Mouse (Mus musculus) kidney, adult 8-10 months (tissue): Measurements from ENCODE around the gene Atp8a2.

Experiments used
- DNase-seq, 2 experiments: peaks; one replicate each; pipeline ENCODE4 v3.0.0; 2022

The Atp8a2 gene

DNA sequence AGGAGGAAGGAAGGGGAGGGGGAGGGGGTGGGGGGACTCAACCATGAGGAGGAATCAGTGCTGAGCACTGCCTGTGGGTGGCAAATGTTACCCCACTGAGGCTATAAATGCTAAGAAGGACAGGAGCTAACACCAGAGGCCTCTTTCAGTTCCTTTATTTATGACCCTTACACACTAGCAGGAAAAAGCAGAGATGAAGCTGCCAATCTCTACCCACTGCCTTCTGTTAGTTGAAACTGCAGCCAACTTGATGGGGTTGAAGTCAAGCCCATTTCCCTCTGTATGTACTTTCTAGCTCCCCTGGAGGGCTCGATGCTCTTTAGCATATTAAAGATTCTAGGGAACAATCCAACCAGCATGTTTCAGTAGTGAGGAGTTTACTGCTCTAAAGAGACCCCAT lies 303.0 kb downstream of the Atp8a2 start:
- no peak for DNase-seq

DNA sequence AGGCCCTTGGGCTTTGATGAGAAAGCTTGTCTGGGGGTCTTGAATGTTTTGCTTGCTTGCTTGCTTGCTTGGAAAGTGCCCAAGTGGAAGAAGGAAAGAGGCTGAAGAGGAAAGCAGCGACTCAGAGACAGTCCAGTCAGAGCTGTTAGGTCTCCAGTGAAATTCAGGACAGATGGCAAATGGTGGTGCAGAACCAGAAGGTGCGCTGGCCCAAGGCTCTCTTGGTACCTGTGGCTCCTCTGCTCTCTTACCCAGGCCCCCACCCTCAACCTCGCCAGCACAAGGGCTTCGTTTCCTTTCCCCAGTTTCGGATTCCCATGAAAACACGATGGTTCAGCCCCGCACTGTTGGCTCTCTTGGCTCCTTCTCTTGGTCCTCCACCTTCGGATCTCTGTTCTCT lies 304.9 kb downstream of the Atp8a2 start:
- no peak for DNase-seq

DNA sequence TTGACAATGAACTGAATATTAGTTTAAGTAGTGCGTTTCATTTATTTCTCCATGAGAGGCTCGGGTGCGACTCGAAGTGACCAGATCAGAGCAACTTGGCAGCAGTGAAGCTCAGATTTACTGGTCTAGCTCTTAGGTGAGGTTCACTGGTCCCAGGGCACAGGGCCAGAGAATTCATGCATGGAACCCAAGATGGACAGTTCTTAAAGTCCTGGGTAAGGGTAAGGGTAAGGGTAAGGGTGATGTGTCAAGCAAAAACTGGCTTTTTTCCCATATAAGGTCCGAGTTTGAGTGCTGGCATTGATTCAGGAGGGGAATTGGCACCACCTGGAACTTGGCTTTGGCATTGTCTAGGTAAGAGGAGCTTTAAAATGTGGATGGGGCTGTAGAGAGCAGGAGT lies 305.5 kb downstream of the Atp8a2 start:
- DNase-seq: peak; percentile 17 to 58

DNA sequence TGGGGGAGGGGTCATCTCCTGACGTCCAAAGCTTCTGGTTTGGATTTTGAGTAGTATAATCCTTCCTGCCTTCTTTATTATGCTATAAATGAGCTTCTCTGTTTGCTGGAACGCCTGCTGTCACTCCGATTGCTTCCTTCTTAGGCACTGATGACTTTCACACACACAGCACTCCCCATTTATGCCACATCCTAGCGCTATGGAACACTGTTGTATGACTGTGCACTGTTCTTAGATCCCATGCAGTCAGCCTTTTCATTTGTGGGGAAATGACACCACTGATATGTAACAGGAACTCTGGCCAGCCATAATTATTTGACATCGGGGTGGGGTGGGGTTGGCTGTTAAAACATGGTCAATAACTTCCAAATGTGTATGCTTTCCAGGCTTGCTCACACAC lies 306.2 kb downstream of the Atp8a2 start:
- DNase-seq: no peak

DNA sequence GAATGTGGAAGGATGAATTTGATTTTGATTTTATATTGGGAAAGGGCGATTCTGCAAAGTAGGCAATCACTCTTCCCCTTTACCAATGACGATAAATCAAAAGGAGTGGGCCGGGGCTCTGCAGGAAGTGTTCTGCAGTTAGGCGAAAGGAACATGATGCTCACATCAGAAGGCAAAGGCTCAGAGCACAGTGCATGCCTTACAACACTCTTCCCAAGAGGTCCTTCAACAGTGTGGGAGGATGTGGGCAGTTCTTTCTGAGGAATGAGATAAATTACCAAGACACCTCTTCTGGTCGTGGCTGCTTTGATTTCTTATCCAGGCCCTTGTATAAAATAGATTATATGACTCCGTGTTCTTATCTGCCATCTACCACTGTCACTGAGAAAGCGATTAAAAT lies 306.9 kb downstream of the Atp8a2 start:
- no peak for DNase-seq

DNA sequence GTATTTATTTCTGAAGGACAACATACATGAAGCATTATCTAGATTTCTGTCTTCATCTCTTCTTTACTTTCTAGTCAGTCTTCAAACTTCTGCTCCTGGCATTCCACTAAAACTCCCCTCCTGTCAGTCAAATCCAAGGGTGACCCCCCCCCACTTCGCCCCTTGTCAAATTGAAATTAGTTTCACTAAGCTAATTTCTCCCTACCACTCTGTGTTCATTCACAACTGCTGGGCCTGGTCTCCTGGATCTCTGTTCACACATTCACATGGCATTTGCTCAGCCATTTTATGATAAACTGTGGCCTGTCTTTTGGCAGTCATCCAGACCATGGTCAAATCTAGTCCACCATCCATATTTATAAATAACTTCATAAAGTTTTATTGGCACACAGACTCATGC lies 308.5 kb downstream of the Atp8a2 start:
- no peak for DNase-seq

DNA sequence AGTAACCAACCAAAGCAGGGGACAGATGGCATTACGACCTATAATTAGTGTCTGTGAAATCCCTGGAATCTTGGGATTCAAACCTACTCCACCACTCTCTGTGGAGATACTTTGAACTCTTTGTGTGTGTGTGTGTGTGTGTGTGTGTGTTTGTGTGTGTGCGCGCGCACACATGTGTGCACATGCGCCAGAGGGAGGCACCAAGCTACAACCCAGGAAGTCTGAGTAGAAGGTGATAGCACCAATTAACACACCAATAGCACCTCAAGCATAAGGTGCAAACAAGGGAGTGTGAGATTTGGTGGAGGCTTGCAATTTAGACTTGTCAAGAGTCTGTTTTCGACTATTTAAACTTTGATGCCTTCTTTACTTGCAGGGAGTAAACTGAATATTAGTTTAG lies 308.9 kb downstream of the Atp8a2 start:
- no peak for DNase-seq

DNA sequence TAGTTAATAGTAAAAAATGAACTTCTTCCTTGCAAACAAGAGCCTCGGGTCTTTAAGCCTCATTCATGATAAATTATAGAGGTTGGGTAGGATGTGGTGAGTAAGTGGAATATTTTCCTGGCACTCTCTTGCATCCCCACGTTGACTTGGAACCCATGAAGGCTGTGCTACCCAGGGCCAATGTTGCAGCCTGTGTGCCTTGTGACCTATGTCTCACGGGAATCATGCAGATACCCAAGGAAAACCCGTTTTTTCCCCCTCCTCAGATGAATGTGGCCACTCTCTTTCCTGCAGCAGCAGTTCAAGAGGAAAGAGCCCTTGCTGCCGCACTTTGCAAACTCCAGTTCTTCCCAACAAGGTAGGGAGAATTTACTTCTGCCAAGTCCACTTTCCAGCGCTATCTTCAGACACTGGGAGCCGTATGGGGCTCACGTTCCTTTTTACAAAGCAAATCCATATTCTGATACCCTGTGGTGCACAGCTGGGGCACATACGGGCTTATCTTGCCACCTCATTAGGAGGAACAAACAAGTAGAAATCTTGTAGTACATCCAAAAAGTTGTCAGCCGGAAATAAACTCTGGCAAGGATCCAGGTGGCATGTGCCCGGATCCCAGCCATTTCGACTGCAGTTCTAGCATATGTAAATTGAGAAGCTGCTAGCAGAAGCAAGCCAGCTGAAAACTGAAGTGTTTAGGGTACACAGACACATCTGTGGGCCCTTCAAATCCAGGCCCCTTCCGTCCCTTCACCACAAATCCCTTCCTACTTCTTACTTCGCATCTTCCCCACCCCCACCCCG lies 309.7 kb downstream of the Atp8a2 start:
- peak in 1 of 2 experiments; percentile 9 for DNase-seq

DNA sequence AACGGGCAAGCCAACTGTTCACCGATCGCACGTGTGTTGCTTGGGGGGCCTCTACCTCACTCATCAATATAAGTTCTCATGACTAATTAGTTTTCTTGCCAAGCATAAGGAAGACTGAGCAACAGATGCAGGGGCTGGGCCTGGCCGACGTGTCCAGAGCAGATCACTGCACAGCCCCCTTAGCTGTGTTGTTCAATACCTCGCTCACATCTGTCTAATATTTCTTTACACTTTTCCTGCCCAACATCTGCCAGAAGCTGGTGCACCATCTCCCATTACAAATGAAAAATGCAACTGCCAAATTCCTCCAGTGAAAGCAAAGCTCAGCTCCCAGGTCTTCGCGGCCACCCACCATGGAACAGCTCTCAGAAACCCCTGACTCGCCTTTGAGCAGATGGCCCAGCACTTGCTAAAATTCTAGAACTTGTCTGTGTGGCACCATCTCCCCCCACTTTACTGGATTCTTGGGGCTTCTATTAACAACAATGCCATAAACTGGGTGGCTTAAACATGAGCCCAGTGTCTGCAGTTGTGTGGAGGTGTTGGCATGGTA lies 313.4 kb downstream of the Atp8a2 start:
- DNase-seq: no peak

DNA sequence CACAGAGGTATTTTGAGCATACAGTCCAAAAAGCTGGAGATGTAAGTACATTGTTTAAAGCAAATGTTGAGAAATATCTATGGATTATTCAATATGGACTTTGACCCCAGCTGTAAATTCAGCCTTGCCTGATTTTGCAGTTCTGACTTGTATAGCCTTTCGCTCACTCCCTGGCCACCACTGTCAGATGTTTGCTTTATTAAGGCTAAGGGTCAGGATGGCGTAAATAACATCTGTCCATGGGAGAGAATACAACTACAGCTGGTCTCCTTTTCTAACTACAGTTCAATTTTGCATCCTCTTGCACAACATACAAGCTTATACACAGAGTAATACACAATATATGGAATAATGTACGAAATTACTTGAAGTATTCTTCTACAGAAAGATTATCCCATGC lies 316.1 kb downstream of the Atp8a2 start:
- no peak for DNase-seq

DNA sequence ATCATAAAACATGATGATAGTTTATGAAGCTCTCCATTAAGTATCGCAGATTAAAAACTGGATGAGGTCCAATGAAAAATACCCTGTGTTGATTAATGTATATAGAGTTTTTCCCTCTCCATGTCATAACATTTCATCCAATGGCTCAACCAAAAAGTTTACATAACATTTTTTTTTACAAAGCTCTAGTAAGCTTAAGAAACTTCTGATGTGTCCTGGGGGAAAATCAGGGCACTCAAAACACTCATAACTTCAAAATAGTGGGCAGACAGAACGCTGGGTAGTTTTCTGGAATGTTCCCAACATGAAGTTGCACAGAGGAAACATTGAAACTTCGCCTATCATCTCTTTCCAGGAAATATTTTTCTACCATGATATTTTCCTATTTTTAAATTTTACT lies 318.7 kb downstream of the Atp8a2 start:
- DNase-seq: no peak

DNA sequence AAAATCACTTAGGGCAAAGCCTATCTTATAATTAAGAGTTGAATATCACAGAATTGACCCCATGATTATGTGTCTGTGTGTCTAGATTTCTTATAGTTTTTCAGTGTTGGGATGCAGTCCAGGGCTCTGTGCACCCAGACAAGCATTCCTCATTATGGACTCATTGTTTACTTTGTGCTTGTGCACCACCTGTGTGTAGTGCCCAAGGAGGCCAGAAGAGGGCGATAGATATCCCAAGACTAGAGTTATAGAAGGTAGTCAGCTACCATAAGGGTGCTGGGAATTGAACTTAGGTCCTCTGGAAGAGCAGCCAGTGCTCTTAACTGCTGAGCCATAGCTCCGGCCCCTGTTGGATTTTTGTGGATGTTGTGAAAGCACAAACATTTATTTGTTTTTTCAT lies 320.5 kb downstream of the Atp8a2 start:
- DNase-seq: no peak

DNA sequence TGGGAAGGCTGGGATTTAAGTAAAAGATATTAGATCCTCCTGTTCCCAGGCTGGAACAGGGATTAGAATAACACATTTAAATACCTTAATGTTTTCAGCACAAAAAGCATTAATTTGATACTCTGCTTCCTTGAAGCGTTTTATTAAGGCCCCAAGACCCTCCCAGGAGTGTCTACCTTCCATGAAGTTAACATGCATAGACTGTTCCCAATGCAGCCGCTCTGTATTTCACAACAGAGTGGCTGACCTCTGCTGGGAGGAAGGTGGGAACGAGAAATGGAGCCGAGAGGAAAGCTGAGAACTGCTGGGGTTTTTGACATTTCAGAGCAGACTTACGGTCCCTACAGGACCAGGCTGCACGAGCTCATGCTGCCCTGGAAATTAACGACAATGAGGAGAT lies 328.6 kb downstream of the Atp8a2 start:
- no peak for DNase-seq

DNA sequence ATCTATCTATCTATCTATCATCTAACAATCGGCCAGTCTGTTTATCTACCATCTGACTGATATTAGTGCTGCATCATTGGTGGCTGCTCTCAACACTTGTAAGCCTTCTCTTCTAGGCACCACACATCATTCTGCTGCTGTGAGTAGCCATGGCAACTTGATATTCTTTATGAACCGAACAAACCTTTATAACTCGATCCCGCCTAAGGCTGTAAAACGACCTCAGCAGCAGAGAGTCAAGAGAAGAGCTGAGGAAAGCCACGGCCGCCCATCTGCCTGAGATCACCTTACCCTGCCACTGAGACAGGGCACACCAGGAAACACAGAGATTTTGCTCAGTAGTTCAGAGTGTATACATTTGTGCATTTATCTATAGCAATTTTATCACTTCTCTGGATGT lies 329.2 kb downstream of the Atp8a2 start:
- no peak for DNase-seq

DNA sequence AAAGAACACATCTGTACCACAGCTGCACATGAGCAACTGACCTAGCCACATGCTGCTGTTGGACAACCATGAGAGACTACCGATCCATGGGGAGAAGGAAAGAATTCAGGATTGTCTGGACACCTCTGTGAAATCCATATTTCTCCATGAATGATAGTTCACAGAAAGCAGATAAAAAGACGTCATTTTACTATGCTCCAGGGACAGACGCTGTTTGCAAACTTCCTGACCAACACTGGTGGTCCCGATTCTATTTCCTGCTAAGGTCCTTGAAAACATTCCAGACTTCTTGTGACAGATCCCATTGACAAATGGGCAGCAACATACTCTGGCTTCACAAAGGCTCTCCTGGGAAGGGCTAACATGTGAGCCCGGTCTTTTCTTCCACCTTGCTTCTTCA lies 331.0 kb downstream of the Atp8a2 start:
- DNase-seq: no peak

DNA sequence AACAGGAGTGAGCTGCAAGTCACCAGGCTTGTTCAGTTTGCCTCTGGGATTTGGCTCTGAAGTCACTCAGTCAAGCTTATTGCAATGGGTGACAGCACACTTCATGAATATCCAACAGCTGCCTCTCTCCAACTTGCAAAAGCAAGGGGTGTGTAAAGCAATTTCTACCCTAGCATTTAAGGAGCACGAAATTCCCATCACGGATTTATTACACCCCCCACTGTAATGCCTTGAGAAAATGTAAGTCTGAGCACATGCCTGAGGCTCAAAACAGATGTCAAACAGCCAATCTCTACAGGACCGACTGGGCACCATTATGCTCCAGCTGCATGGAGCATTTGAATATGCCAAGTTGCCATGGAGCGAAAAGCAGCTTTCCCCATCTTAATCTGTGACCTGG lies 334.6 kb downstream of the Atp8a2 start:
- peak in 1 of 2 experiments; percentile 9 for DNase-seq

DNA sequence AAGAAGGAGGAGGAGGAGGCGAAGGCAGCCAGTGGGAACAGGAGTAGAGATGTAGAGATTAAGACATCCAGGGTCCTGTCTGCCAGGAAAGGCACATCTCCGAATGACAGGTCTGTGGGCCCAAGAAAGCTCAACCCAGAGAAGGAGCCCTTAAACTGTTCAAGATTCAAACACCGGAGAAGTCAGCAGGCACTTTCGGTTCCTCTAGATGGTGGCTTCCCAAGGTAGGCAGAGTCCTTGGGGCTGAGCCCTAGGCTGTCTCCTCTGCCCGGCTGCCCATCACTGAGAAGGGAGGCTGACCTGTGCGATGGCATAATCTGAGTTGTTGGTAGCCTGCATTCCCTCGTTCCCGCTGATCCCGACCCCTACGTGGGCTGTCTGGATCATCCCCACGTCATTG lies 337.1 kb downstream of the Atp8a2 start:
- DNase-seq: no peak

DNA sequence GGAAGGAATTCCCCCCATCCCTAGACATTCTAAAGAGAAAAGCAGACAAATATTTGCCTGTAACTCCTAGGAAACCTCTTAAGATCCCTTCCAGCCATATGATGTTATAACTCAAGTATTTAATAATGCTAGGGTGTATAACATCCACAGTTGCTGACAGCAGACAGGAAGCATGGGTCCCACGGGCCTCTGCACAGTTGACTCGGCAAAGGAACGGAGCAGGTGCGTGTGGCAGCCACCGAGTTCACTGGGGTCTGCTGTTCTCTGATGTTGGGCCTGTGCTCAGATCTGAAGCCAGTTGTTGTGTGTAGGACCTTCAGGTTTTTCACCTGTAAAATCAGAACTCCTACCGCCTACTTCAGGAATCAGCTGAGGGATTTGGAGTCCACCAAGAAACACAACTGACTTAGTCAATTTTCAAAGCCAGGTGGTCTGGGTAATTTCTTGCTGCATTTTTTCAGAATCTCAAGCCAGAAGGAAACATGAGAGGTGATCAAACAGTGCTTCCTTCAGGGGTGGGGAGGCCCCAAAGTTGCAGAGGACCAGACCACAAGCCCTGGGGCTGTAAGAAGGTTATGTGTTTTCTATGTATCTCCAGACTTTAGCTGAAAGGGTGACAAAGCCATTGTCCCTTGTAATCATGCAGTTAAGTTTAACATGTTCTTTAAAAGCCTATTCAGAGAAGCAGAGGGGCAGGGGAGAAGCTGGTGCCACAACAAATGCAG lies 338.3 kb downstream of the Atp8a2 start:
- no peak for DNase-seq

DNA sequence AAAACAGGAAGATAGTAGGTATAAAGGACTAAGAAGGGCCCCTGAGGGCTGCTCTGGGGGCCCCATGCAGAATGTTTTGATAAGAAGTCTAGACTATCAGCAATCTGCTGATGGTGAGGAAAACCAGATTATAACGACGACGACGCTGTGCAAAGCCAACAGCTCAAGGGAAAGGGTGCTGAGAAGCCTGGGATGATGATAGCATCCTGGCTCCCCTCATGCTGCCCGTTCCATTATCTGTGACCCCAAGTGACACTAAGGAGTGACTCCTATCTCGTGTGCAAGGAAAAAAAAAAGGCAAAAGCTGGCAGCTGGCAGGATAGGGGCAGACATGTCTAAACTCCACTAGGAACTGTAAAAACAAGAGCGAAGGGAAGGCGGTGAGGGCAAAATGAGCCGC lies 343.8 kb downstream of the Atp8a2 start:
- DNase-seq: no peak

DNA sequence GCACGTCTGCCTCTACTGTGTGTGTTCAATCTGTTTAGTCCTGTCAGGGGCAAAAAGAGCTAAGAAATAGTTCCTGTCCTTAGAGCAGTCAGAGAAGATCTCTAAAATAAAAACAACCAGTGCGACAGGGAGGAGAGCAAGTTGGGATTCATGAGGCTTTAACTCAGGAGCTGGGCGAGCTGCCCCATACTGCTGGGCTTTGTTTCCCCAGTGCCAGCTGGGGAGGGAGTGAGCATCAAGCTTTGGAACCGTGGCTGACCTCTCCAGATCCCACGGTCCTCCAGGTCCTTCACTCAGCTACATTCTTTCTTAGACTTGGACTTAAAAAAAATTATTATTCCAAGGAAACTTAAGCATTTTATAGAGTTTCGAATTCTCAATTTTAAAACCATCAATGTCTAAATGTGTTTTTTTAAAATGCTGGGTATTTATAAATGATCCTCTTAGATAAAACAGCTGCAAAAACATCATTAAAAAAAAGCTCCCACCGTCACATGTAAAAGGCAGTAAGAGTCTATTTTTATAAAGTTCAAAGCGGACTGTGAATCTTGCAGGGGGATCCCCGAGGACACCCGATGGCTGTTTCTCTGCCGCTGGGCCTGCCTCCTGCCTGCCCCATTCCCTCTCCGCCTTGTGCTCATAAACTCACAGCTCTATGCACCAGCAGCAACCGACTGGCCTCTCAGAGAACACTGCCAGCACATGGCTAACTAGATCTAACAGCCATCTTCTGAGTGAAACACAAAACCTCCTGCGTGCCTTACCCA lies 350.2 kb downstream of the Atp8a2 start:
- no peak for DNase-seq

DNA sequence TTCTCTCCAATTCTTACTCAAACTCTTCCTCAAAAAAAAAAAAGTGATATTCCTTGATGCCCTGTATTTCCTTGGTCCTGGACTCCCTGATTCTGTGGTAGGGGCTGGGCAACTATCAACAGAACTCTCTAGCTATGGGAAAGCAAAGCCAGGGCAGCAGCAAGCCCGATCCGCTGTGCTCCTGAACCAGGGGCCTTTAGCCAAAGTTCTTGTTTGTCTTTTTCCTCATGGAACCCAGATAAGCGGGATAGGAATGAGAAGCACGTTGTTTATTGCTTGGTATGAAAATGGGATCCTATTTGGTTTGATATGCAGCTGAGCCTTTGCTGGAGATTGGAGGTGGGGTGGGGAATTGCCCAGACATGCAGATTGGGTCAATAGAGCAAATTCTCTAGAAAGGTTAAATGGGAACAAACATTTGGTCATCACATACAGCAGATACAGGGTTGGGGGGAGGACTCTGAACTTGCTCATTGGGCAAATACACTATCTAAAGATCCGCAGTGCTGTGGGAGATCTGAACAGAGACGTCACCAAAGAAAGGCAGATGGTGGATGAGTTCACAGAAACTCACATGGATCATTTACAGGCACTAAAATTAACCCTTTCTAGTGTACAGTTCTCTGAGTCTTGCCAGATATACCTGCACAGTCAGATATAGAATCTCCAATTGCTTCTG lies 353.6 kb downstream of the Atp8a2 start:
- no peak for DNase-seq

DNA sequence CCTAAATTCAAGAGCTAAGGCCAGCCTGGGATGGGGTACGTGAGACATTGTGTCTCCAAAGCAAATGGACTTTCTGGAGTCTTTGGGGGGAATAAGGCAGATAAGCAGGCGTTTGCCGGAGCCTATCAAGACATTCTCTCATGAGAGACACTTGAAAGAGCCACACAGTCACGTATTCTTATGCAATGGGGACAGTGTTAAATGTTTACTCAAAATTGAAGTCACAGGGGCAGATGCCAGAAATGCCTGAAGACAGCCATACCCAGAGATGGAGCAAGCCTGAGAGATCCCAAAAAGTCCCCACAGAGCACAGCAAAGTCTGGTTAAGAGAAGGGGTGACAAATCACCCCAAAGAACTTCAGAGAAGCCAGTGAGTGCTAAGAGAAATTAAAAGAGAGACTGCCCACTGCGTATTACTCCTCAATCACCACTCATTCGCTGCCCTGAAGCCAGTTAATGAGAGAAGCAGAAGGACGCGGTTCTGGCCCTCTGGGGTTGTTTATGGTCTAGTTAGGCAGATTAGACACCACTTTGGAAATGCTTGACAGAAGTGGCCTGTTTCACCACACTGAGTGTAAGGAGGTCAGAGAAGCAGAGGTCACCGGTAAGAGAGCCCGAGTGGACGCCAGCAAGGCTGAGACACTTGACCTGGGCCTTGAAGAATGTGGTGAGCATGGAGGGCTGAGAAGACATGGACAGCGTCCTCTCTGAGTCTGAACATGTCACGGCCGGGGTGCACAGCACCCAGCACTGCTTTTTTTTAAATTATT lies 356.8 kb downstream of the Atp8a2 start:
- peak in 1 of 2 experiments; percentile 4 for DNase-seq
